ENCODE assay signal across 17 mouse cellular contexts in the genomic region with DNA sequence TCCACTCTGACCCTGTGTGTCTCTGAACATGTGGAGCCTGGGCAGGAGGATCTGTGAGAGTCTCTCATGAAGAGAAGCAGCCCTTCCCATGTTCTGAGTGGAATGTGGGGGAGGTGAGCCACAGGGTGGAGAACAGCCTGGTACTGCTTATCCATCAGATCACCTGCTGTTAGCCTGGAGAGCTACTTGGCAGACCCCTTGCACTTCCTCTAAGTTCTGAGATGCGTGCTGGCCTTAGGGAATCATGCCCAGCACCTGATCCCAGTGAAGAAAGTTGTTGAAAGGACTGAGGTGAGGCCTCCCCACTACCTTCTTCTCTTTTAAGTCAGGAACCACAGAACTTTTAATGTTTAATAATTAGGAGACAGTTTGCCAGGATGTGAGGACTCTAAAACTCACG. TPM values are rescaled to one million over a fixed set of nuclear protein-coding genes. Genes with fewer than 3 reads are reported as not detected.
"Had no signal": no experiment of that assay in that cellular context is flagged by ENCODE, and none has a peak within 500 bp of the region (broad histone marks: within the 10 kb centered on the region; RNA-seq: fewer than 3 reads in every experiment).

No protein-coding gene starts in this region.

RNA-seq across cellular contexts. Expression of gene Gal3st2b, which starts 5.0 kb away (rescaled TPM):
- total RNA-seq: gastrocnemius, adult 18-20 months; gastrocnemius, postnatal 14 days; hematopoietic stem cell, adult 5-6 weeks; hindbrain, postnatal 0 days had no signal
- polyA plus RNA-seq: heart, embryonic 11.5 days; heart, embryonic 14.5 days; hindbrain, embryonic 11.5 days; hindbrain, embryonic 13.5 days; hindbrain, embryonic 15.5 days; intestine, embryonic 14.5 days; kidney, embryonic 15.5 days; kidney, postnatal 0 days; limb, embryonic 10.5 days; limb, embryonic 12.5 days; liver, embryonic 11.5 days; liver, embryonic 13.5 days; liver, embryonic 15.5 days had no signal
